Mouse (Mus musculus): ENCODE measurements around the gene Kpna4. TPM values are rescaled to one million over a fixed set of nuclear protein-coding genes. Genes with fewer than 3 reads are reported as not detected.

The Kpna4 gene
- polyA plus RNA-seq, 1 experiment from 2014 or later = 32.0 TPM

DNA sequence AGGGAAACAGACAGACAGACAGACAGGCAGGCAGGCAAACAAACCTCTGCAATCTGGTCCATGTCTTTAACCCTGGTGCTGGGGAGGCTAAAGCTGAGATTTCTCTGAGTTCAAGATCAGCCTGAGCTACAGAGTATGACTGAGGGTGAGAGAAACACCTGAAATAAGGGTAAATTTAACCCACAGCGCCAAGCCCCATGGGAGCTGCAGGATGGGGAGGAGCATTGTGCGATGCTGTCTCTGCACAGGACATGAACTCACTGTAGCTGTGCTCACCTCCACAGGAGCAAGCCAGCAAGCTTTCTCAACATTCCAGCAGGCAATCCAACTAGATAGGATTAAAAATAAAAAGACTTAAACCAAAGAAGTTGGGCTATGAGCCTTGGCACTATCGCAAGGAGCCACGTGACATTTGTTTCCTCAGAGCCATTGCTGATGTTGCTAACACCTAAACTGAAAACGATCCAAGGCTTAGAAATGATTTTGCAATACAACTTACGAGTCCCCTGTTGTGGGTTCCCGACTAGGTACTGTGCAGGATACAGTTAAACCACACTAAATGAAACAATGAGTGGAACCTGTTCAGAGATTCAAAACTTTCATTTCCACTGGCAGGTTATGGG, 15.6 kb upstream of the Kpna4 start:
- Histone ChIP-seq H3K36me3 (no peaks in the 10 kb centered on the region), H3K27ac (replicated peaks) (no peak overlapping the region), H3K4me2 (no peak overlapping the region), H3K27me3 (replicated peaks) (no peaks in the 10 kb centered on the region), H3K9ac (replicated peaks) (no peak overlapping the region), H3K9me3 (replicated peaks) (no peaks in the 10 kb centered on the region), H3K4me1 (no peaks in the 10 kb centered on the region), H3K4me3 (replicated peaks) (no peak overlapping the region)
- ATAC-seq (ENCODE audit: low FRiP score) = no peak
- WGBS = 90% methylated on average over 7 of the region's 7 CpGs

- H3K4me3 ChIP-seq (replicated peaks) = no peak overlapping the region
- no peak overlapping the region for H3K4me2 ChIP-seq
- no peak overlapping the region for H3K9ac ChIP-seq (replicated peaks)
- ATAC-seq (ENCODE audit: low FRiP score) = no peak
- no peaks in the 10 kb centered on the region for H3K36me3 ChIP-seq
- WGBS = 69% methylated on average over 4 of the region's 4 CpGs
- no peaks in the 10 kb centered on the region for H3K4me1 ChIP-seq
- no peak overlapping the region for H3K27ac ChIP-seq (replicated peaks)
- H3K9me3 ChIP-seq (replicated peaks) = no peaks in the 10 kb centered on the region
- no peaks in the 10 kb centered on the region for H3K27me3 ChIP-seq (replicated peaks)
These were observed 13.9 kb upstream of the Kpna4 start for GRCm38 (mm10) chr3:69140851-69141250.

DNA sequence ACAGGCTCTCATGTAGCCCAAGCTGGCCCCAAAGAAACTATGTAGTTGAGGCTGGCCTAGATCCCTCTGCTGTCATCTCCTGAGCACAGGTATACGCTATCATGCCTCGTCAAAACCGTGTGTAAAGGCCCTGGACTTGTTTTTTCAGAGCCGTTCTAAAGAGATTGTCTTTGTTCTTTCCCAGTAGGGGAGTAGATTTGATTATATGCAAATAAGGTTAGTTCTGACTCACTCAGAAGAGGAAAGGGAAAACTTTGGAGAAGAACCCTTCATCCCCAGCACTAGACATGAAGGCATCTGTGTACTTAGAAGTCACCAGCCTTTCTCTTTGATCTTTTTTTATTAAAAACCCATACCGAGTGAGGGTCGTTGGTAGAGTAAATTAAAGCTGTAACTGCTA, 9.1 kb upstream of the Kpna4 start:
- Histone ChIP-seq H3K27ac (replicated peaks) (no peak overlapping the region), H3K4me2 (no peak overlapping the region), H3K9ac (replicated peaks) (no peak overlapping the region), H3K4me3 (replicated peaks) (no peak overlapping the region), H3K4me1 (no peaks in the 10 kb centered on the region), H3K36me3 (no peaks in the 10 kb centered on the region), H3K9me3 (replicated peaks) (no peaks in the 10 kb centered on the region), H3K27me3 (replicated peaks) (no peaks in the 10 kb centered on the region)
- no peak for ATAC-seq (ENCODE audit: low FRiP score)
- 73% methylated on average over 6 of the region's 6 CpGs for WGBS

- Histone ChIP-seq H3K4me2 (no peak overlapping the region), H3K36me3 (no peaks in the 10 kb centered on the region), H3K27me3 (replicated peaks) (no peaks in the 10 kb centered on the region), H3K9me3 (replicated peaks) (no peaks in the 10 kb centered on the region), H3K4me3 (replicated peaks) (no peak overlapping the region), H3K4me1 (peaks cover 5% of the 10 kb centered on the region; the same call in 1 of the 2 replicates), H3K27ac (replicated peaks) (no peak overlapping the region), H3K9ac (replicated peaks) (no peak overlapping the region)
- no peak for ATAC-seq (ENCODE audit: low FRiP score)
- 94% methylated on average over 4 of the region's 4 CpGs for WGBS
These were observed 4.1 kb upstream of the Kpna4 start for GRCm38 (mm10) chr3:69130973-69131372.

DNA sequence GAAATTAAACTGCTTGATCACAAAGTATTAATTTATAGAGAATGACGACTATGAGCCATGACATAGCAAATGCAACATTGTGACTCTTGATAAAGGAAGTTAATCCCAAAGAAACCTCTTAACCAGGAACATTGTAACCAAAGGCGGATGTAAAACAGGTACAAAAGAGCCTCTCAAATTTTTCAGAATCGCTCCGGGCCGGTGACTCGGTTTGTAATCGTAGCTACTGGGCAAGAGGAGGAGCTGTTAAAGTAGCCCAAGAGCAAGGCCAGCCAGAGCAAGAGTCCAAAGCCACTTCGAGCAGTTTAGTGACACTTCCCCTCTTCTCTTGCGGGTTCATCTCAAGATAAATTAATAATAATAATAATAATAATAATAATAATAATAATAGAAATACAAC, 780 bp upstream of the Kpna4 start:
- H3K27me3 ChIP-seq (replicated peaks) = no peaks in the 10 kb centered on the region
- no peaks in the 10 kb centered on the region for H3K36me3 ChIP-seq
- no peaks in the 10 kb centered on the region for H3K9me3 ChIP-seq (replicated peaks)
- peak overlapping the region; percentile 93 for H3K9ac ChIP-seq (replicated peaks)
- H3K4me3 ChIP-seq (replicated peaks) = peak overlapping the region; percentile 93
- peaks cover 23% of the 10 kb centered on the region for H3K4me1 ChIP-seq
- no peak for ATAC-seq (ENCODE audit: low FRiP score)
- H3K4me2 ChIP-seq = peak overlapping the region; percentile 84
- 5% methylated on average over 9 of the region's 9 CpGs for WGBS
- H3K27ac ChIP-seq (replicated peaks) = no peak overlapping the region; the same call in 1 of the 2 replicates

GRCm38 (mm10) chr3:69127346-69127678, 399 bp upstream of the Kpna4 start:
- peak; percentile 39; the same call in 1 of the 2 replicates for ATAC-seq (ENCODE audit: low FRiP score)
- Histone ChIP-seq H3K4me3 (replicated peaks) (peak overlapping the region; percentile 93), H3K27me3 (replicated peaks) (no peaks in the 10 kb centered on the region), H3K9ac (replicated peaks) (peak overlapping the region; percentile 93), H3K4me2 (peak overlapping the region; percentile 84), H3K27ac (replicated peaks) (peak overlapping the region; percentile 96), H3K9me3 (replicated peaks) (no peaks in the 10 kb centered on the region), H3K36me3 (no peaks in the 10 kb centered on the region), H3K4me1 (peaks cover 23% of the 10 kb centered on the region)
- WGBS = 0% methylated on average over 10 of the region's 10 CpGs

DNA sequence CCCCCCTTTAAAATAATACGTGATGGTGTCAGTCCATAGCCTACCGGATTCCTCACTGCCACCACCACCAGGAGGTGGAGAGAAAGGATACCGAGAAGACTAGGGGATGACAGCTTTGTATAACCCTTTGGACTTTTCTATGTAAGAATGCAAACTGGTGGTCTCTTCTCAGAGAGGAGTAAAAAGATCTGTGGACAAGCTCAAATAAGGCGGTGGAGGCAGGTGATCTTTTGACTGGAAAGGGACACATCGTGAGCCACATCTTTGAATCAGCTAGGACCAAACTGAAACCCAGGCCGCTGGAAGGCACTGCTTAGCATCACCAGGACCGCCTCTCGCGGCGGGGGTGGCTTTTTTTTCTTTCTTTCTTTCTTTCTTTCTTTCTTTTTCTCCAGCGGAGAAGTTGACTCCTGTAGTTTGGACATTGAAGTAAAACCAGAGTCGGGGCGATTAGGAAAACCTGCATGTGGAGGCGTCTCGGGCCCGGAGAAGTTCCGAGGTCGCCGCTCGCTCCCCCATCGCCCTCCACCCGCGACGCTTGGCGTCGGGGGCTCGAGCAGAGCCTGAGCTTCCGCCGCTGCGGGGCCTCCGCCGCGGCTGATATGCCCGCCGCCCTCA, 913 bp downstream of the Kpna4 start:
- ATAC-seq (ENCODE audit: low FRiP score) = no peak
- WGBS = under 1% methylated on average over 35 of the region's 35 CpGs

GRCm38 (mm10) chr3:69125461-69125860, 1.5 kb downstream of the Kpna4 start:
- H3K27ac ChIP-seq (replicated peaks) = peak overlapping the region; percentile 96
- ATAC-seq (ENCODE audit: low FRiP score) = no peak

More for the DNA sequence above, 913 bp downstream of the Kpna4 start:
- peak overlapping the region; percentile 96 for H3K27ac ChIP-seq (replicated peaks)
- H3K27me3 ChIP-seq (replicated peaks) = no peaks in the 10 kb centered on the region
- H3K4me1 ChIP-seq = peaks cover 23% of the 10 kb centered on the region
- no peaks in the 10 kb centered on the region for H3K9me3 ChIP-seq (replicated peaks)
- H3K9ac ChIP-seq (replicated peaks) = peak overlapping the region; percentile 93
- peak overlapping the region; percentile 84 for H3K4me2 ChIP-seq
- peak overlapping the region; percentile 93 for H3K4me3 ChIP-seq (replicated peaks)
- H3K36me3 ChIP-seq = no peaks in the 10 kb centered on the region

GRCm38 (mm10) chr3:69118827-69119226, 8.1 kb downstream of the Kpna4 start:
- no peak overlapping the region for H3K27ac ChIP-seq (replicated peaks)
- no peak overlapping the region for H3K9ac ChIP-seq (replicated peaks)
- ATAC-seq (ENCODE audit: low FRiP score) = no peak
- WGBS = 39% methylated on average over 3 of the region's 3 CpGs
- H3K36me3 ChIP-seq = no peaks in the 10 kb centered on the region
- H3K4me2 ChIP-seq = no peak overlapping the region
- H3K27me3 ChIP-seq (replicated peaks) = no peaks in the 10 kb centered on the region
- H3K4me3 ChIP-seq (replicated peaks) = no peak overlapping the region
- peaks cover 20% of the 10 kb centered on the region for H3K4me1 ChIP-seq
- no peaks in the 10 kb centered on the region for H3K9me3 ChIP-seq (replicated peaks)

More at GRCm38 (mm10) chr3:69125461-69125860, 1.5 kb downstream of the Kpna4 start:
- Histone ChIP-seq H3K4me3 (replicated peaks) (peak overlapping the region; percentile 93), H3K27me3 (replicated peaks) (no peaks in the 10 kb centered on the region), H3K4me1 (peaks cover 27% of the 10 kb centered on the region), H3K9ac (replicated peaks) (peak overlapping the region; percentile 93), H3K4me2 (peak overlapping the region; percentile 84), H3K9me3 (replicated peaks) (no peaks in the 10 kb centered on the region), H3K36me3 (no peaks in the 10 kb centered on the region)
- 20% methylated on average over 4 of the region's 4 CpGs for WGBS

GRCm38 (mm10) chr3:69114760-69115159, 12.2 kb downstream of the Kpna4 start:
- Histone ChIP-seq H3K36me3 (no peaks in the 10 kb centered on the region), H3K27me3 (replicated peaks) (no peaks in the 10 kb centered on the region), H3K9me3 (replicated peaks) (no peaks in the 10 kb centered on the region), H3K4me3 (replicated peaks) (no peak overlapping the region), H3K27ac (replicated peaks) (no peak overlapping the region), H3K4me1 (peaks cover 11% of the 10 kb centered on the region; the same call in 1 of the 2 replicates), H3K4me2 (no peak overlapping the region), H3K9ac (replicated peaks) (no peak overlapping the region)
- WGBS = 91% methylated on average over 1 of the region's 1 CpGs
- no peak for ATAC-seq (ENCODE audit: low FRiP score)

- Histone ChIP-seq H3K9me3 (replicated peaks) (no peaks in the 10 kb centered on the region), H3K36me3 (no peaks in the 10 kb centered on the region), H3K27me3 (replicated peaks) (no peaks in the 10 kb centered on the region), H3K4me2 (no peak overlapping the region), H3K4me1 (peaks cover 9% of the 10 kb centered on the region; the same call in 1 of the 2 replicates), H3K27ac (replicated peaks) (no peak overlapping the region), H3K4me3 (replicated peaks) (no peak overlapping the region), H3K9ac (replicated peaks) (no peak overlapping the region)
- 90% methylated on average over 1 of the region's 1 CpGs for WGBS
- ATAC-seq (ENCODE audit: low FRiP score) = no peak
These were observed 13.0 kb downstream of the Kpna4 start for GRCm38 (mm10) chr3:69113956-69114355.

- WGBS = 94% methylated on average over 1 of the region's 1 CpGs
- ATAC-seq (ENCODE audit: low FRiP score) = no peak
- no peak overlapping the region for H3K27ac ChIP-seq (replicated peaks)
- H3K9ac ChIP-seq (replicated peaks) = no peak overlapping the region
- H3K4me3 ChIP-seq (replicated peaks) = no peak overlapping the region
- no peaks in the 10 kb centered on the region for H3K36me3 ChIP-seq
- no peaks in the 10 kb centered on the region for H3K9me3 ChIP-seq (replicated peaks)
- H3K4me2 ChIP-seq = no peak overlapping the region
- no peaks in the 10 kb centered on the region for H3K4me1 ChIP-seq
- no peaks in the 10 kb centered on the region for H3K27me3 ChIP-seq (replicated peaks)
These were observed 17.8 kb downstream of the Kpna4 start for GRCm38 (mm10) chr3:69109079-69109478.

Data from neural tube, embryonic 15.5 days (tissue).